ENCODE assay signal across 19 mouse cellular contexts in the genomic region with DNA sequence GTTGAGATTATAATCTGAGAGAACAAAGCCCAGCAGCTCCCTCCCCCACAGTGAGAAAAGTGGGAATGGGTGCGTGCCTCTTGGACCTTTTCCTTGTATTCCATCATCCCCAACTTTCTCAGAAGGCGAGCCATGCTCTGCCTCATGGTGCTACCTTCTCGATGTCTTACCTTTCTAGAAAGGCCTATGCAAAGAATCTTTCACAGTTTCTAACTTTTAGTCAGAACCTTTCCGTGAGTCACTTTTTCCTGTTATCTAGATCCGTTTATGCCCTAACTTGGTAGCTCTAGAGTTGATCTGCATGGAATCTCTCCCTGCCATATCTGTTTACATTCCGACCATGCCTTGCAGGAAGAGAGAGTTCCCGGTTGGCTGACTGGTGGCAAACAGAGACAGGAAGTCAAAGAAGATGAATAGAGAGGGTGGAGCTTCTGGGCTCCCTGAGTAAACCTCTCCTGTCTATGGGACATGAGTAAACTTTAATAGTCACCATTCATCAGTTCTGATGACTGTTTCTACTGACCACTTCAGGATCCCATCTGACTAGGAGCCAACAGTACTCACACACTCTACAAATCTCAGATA.
DNase-seq lines count a peak whose midpoint lies in the region; ATAC-seq lines count a peak whose summit lies in the region.
"Had no signal": no experiment of that assay in that cellular context is flagged by ENCODE, and none has a peak within 500 bp of the region (broad histone marks: within the 10 kb centered on the region; RNA-seq: fewer than 3 reads in every experiment).

No protein-coding gene starts in this region.

- peak; percentile 12 for DNase-seq in embryo, embryonic 10.5 days (ENCODE audit: low spot score)
- DNase-seq in embryo, embryonic 11 days = no peak
- DNase-seq in CD4-positive, CD25-positive, alpha-beta regulatory T cell, adult 2 months (ENCODE audit: low read depth, low spot score) = peak; percentile 20
- DNase-seq in lung, postnatal 25 days (ENCODE audit: low spot score) = peak; percentile 73
- DNase-seq in gastrocnemius, postnatal 4 days (ENCODE audit: low spot score in 2 of 2) = no peak
- no peak for DNase-seq in cerebellum, postnatal 25 days
- DNase-seq: adrenal gland, postnatal 14 days; cerebellum, adult 11-12 months; cerebellum, postnatal 14 days; heart, adult 18-20 months; heart, postnatal 4 days; kidney, adult 8-10 months; kidney, postnatal 36 days; layer of hippocampus, adult 9-11 months; right cerebral cortex, postnatal 25 days; thymus, adult 18-20 months had no signal

- ATAC-seq in inflammation-experienced regulatory T-cells, adult 6 months = peak; percentile 60
- ATAC-seq in erythroid progenitor cell, adult 5-6 weeks (replicated peaks; ENCODE audit: low FRiP score, poor library complexity, severe bottlenecking) = no peak
- ATAC-seq: midbrain, embryonic 13.5 days had no signal

Comparison
In these comparisons a context has a peak if more than half of its experiments do, and no peak if none do; other contexts are left out.
1. DNase-seq: peak in embryo, embryonic 10.5 days (single experiment), CD4-positive, CD25-positive, alpha-beta regulatory T cell, adult 2 months (single experiment) and lung, postnatal 25 days (single experiment); none in embryo, embryonic 11 days (single experiment), gastrocnemius, postnatal 4 days (0 of 2) and cerebellum, postnatal 25 days (0 of 2).